Mouse (Mus musculus) adrenal gland, adult (tissue): ENCODE measurements around the gene Stk24.

Experiments used
- DNase-seq, 2 experiments: peaks; one replicate each; pipeline ENCODE4 v3.0.0; 2022 to 2023; ENCODE audit warnings: low spot score in 1 of 2; ENCODE audit not compliant: inconsistent age in 2 of 2

Gene Stk24

DNA sequence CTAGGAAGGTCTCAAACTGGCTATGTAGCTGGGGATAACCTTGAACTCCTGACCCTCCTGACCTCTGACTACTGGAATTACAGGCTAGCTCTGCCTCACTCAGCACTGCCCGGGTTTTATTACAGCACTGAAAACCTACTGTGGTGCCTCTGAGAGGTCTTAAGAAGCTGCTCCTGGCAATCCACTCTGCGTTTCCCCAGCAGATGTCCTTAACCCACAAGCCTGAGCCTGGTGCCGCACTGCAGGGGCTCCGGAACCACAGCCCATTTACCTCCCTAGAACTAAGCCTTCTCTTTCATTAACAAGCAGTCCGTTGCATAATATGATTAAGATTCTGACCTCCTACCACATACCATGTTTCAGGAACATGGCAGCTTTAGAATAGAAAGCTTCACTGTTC is 63.7 kb downstream of the Stk24 start:
- DNase-seq, result no peak

DNA sequence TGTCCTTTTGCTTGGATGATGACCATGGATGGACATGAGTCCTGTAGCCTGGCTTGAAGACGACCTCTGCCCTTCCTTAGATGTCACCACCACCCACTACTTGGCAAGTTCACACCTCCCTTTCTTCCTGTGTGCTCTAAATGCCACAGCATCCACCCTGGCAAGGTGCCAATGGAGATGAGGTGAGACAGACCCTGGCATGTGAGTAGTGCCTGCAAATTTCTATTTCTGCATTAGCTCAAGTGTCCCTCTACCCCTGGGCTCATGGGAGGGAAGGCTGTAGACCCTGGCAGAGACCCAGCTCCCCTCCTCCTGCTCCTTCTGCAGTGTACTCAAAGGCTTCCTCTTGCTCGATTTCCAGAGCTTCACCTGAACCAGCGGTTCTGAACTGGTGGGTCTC is 64.9 kb downstream of the Stk24 start:
- no peak for DNase-seq

DNA sequence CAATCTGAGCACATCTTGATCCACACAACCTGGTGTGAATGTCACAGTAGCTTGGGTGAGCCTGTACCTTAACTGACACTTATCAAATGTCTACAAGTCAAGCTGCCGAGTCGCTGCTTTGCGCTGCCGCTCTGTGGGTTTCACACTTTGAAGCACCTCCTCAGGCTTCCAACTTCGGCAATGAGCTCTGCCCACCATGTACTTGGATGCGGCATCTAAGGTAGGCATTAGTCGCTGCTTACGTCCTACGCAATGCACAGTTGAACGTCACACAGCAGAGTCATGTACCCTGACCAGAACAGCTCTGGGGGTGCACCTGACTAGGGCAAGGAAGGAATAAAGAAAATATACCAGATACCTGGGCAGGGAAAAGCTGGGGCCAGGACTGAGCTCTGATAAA is 66.5 kb downstream of the Stk24 start:
- DNase-seq, result no peak

DNA sequence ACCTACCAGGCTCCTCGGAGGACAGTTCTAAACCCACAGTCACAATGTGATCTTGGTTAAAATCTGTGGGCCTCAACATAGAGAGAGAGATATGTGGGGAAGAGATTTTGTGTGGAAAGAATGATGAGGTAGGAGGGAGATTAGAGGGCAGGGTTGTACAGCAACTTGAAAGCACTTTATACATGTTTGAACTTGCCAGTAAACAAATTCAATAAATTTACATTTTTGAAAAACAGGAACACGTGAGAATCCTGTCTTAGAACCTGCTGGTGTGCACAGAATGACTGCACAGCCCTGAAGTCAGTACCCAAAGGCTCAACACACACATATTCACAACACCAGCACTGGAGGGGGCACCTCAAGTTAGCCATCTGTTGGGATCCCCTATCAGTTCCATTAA is 68.7 kb downstream of the Stk24 start:
- no peak for DNase-seq

DNA sequence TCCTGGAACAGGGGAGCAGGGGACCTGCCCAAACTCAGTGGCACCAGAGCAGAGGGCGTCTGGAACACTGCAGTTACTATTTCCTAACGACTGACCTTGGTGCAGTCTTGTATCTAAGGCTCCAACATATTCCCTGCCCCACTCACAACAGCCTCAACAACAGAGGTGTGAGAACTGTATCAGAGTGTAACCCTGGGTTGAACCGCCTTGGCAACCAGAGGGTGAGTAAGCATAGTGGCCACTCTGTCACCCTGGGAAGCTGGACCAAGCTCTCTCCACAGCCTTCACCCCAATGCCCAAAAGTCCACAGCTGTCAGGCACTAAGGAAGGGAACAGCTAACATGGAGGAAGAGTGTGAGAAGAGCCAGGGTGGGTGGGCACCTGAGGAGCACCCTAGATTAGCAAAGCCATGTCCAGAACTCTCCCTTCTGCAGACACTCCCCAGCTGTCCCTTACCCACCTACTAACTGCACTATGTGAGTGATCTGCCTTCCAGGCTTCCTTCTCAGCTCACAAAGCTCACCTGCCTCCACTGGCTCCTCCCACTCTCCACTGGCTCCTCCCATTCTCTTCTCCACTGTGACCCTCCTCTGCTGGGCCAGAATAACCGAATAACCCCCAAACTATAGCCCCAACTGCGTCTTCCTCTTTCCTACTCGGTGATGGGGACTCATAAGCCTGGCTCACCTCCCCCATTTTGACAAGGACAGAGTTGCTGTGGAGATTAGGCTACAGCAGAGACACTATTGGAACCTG is 69.3 kb downstream of the Stk24 start:
- peak in 1 of 2 experiments; percentile 70 for DNase-seq

DNA sequence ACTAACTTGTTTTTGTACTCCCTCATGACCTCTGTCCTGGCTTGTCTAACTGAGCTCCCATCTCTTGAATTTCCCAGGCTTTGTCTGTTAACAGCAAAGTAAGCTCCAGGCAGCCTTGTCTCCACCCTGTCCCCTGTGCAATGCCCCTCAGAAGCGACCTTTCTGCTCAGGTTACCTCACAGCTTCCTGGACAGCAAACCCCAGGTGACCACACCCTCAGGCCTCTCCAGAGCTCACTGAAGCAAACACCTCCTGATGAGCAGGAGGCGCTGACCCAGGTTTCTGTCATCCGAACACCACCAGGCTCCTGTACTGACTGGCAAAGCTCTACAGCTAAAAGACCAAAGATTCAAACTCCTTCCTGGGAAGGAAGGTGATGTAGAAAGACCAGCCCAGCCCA is 69.9 kb downstream of the Stk24 start:
- no peak for DNase-seq

DNA sequence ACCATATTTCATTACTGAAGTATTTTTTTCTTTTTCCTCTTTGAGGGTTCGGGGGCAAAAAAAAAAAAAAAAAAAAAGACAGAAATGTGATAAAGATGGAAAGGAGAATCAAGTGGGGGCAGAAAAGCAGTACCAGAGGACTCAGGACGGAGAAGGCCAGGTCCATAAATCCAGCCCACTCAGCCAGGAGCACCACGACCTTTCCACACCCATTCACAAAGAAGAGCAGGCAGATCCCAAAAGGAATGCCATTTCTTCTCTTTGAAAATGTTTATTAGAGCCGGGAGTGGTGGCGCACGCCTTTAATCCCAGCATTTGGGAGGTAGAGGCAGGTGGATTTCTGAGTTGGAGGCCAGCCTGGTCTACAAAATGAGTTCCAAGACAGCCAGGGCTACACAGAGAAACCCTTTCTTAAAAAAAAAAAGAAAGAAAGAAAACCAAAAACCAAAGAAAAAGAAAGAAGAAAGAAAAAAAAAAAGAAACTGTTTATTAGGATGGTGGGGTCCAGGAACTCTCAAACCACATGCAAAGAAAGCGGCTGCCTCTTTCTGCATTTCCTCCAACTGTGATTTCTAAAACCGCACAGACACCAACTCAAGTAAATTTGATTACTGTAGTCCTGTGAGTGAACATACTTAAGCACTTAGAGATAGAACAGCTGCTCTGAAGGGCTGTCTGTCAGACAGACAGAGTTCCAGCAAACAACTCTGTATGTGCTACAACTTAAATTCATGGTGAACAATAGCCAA is 74.3 kb downstream of the Stk24 start:
- no peak for DNase-seq

DNA sequence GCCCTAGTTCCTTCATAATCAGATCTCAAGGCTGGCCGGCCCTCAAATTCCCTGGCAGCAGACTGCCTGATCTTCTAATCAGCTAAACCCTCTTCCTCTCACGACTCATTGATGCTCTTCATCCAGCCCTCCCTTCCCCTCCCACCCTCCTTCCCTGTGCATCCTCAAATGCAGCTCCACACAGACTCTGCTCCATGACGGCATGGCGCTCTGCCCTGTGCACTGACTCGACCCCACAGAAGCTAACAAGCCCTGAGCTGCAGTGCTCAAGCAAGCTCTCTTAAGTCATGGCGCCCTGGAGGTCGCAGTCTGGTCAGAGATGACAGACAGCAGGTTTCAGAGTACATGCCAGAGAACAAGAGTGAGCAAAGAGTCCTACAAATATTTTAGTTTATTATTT is 75.3 kb downstream of the Stk24 start:
- no peak for DNase-seq

DNA sequence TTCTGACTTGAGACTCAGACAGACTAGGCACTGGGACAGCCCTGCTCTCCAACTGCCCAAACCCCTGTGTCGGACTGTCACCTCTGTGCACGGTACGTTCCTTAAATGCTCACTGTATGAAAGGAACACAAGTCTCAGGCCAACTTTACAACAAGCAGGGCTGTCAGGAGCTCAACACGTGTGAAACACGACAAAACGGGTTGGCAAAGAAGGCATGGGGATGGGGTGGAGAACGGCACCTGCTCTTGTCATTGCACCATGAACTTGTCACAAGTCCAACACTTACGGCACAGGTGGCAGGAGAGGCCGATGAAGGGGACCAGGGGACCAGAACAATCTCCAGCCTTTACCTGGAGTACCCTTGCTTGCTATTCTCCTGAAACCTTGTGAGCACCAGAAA is 80.7 kb downstream of the Stk24 start:
- no peak for DNase-seq

DNA sequence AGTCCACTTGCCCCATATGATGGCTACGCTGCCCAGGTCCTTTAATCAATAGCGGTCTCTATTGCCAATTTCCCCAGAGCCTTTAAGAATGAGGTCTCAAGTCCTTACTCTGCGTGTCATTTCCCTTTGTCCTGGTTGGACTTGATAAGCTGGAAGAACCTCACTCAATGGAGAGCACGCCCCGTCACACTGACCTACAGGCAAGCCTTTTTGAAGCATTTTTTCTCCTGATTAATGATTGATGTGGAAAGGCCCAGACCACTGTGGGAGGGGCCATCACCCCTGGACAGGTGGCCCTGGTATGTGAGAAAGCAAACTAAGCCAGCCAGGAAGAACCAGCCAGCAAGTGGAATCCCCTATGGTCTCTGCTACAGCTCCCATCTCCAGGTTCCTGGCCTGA is 81.3 kb downstream of the Stk24 start:
- no peak for DNase-seq

DNA sequence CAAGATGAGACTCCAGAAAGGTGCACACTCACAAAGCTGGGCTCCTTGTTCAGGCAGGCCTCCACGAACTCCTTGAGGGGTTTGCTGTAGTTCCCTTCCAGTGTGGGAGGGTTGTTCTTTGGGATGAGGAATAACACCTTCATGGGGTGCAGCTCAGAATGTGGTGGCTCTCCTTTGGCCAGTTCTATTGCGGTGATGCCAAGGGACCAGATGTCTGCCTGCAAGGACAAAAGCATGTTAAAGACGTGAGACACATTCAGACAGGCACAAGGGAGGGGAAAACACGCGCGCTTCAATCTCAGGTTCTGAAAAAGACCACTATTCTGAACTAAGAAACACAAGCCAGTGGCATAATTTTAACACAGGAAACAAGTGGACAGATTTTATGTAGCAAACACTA is 82.7 kb downstream of the Stk24 start:
- no peak for DNase-seq

DNA sequence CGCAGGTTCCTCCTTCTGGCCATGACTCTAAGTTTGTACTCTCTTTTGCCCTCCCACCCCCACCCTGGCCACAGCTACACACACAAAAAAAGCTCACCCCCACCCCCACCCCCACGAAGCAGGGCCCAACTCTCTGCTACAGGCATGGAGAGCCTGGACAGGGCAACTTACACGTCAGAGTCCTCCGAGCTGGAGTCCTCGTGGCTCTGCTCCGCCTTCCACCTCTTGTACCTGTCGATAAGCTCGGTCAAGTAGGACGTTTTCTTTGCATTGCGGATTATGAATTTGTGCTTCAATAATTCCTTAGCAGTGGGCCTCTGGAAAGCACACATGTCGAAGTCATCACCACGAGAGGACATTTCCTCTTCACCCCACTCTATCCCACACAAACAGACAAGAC is 85.3 kb downstream of the Stk24 start:
- no peak for DNase-seq

DNA sequence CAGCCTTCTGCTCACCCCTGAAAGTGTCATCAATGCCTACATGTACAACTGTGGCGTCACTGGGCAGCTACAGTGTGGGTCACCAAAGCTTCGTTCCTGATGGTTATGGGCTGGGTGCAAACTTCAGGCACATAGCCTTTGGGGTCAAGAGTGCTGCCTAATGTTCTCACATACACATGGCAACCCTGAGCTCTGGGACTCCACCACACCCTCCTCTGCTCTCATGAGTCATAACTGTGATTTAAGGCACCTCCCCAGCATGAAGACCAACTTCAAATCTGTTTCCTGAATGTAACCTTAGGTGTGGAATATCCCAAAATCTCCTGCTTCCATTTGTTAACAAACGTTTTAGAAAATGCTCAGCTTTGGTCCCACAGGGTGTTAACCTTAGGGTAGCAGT is 87.4 kb downstream of the Stk24 start:
- DNase-seq, result no peak

DNA sequence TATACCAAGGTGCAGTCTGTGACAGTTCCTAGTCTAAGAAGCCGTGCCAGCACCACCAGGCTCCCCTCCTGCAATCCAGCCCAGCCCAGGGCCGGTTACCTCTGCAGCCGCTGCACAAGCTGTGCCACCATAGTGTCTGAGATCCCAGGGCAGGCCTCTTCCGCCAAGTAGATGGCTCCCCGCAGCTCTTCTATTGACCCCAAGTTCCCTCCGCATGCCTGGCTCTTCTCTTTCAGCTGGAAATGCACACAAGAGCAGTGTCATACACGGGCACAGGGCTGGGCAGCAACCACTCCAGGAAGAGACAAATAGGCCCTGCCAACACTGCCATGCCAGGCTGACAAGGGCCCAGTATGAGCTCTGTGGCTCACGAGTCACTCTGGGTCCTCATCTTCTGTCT is 87.9 kb downstream of the Stk24 start:
- no peak for DNase-seq

DNA sequence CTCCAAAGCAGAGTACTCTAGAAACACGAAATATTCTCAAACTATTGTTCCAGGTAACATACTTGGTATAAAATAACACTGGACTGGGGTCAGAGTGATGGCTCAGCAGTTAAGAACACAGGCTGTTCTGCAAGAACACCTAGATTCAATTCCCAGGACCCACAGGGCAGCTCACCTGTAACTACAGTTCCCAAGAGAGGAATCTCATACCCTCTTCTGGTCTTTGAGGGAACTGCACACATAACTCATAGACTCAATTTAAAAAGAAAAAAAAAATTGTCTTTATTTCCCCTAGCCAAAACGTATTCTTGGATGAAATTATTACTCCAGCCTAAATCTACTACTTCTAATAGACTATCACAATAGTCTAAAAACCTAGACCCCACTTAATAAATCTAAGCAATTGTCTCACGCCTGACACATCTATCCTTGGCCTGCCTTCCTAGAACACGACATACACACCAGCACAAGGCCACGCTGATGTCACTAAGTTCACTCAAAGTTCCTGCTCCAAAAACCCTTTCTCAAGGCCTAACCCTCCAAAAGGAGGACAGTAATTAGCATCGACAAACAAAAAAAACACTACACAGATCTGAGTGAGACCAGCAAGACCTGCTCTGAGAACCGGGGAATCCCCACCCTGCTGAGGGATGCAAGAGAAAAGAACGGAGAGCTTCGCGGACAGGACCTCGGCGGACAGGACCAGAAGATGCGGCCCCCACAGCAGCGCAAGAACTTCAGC is 94.3 kb downstream of the Stk24 start:
- DNase-seq, result peak; percentile 59 to 84

DNA sequence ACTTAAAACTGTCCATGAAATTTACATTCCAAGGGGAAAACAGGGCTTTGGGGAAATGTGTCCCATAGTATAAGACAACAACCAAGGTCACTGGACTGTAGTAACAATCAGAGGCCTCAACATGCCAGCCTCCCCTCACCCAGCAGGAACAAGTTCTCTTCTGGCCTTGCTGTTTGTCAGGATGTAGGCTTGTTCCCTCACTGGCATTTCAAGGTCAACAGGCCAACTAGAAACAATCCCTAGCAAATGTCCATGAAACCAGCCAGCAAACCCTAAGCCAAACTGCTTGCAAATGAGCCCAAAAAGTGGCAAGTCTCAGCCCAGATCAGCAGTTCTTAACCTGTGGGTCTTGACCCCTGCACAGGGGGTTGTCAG is 98.5 kb downstream of the Stk24 start:
- DNase-seq, result peak; percentile 62 to 84

DNA sequence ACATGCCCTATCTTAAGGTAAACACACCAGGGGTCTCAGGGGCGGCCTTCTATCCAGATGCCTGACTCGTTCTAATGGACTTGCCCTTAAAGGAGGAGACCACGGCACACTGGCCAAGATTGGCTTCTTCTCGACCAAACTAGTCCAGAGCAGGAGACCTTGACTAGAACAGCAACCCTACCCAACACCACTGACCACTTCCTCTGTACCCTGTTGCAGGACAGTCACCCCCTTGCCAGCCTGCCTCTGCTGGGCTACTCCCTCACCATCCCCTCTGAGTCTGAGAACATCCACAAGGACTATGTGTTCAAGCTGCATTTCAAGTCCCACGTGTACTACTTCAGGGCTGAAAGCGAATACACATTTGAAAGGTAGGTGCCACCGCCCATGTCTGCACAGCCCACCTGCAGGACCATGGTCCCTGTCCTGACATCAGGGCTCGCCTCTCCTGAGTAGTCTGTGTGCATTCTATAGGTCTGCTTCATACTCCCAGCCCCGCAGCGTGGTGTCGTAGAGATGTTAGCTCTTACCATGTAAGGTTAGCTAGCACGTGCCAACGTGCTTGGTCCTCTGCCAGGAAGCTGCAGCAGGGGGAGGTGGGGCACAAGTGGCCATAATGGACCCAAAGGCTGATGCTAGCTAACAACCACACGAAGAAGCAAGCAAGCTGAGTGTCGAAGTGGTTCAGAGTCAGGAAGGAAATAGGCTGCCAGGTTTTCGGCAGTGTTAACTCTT is 99.0 kb downstream of the Stk24 start:
- DNase-seq, result peak; percentile 51 to 76

DNA sequence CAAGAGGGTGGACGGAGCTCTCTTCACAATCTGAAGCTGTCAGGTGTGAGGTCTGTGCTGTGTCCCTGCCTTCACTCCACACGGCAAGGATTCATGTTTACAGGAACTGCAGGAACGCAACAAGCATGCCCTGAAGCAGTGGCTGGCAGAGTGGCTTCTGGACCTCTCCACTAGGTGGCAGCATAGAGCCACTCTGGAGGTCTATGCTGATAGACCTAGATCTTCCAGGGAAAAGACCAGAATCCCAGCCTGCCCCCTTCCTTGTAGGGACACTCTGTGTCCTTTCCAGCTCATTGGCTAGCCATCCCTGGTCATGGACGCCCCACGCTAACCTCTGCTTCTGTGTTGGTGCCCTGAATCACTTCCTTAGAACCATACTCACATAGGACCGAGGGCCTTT is 100.7 kb downstream of the Stk24 start:
- DNase-seq, result peak; percentile 85 to 95

DNA sequence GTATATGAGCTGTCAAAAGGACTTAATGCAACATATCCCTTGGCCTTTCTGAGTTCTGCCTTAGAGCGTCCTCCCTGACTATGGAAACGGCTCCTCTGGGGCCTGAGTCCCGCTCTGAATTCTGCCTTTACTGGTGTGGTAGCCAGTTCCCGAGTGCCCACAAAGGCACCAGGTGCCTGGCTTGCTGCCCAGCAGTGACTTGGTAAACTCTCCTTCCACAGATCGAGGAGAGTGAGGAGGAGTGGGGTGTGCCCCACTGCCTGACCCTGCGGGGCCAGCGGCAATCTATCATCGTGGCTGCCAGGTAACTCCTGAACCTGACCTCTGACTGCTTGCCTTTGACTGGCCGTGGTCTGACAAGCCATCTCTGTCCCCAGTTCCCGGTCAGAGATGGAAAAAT is 103.8 kb downstream of the Stk24 start:
- DNase-seq, result no peak

DNA sequence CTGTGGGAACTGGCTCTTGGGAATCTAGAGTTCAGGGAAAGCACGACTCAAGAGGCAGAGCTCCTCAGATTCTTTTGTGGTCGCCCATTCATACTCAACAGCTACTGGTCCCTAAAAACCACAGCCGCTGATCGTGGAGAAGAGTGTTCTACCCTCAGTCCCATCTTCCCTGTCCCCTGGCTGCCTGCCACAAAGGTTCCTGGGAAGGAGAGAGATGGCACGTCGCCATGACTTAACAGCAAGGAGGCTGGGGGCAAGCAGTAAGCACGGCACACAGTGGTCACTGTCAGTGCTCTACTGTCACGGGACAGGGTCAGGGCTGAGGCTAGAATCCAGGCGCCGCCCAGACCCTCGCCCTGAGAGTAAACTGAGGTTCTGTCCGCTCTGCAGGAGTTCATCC is 104.8 kb downstream of the Stk24 start:
- no peak for DNase-seq

DNA sequence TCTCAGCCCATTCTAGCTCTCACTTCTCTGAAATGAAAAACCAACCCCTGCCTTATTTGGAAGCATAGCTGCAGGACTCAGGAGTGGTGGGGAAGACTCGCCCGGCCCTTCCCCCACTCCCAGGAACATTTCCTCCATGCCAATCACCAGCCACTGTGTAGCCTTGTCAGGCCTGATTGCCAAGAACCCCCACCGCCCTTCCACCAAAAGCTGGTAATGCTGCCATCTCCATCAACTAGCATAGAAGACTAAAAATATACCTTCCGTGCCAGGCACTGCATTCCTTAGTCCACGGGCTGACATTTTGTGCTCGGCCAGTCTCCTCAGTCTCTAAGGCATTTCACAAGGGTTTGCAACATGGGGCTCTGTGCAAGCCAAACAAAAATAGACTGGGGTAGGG is 109.3 kb downstream of the Stk24 start:
- no peak for DNase-seq
